Mouse (Mus musculus): ENCODE data around the gene S100z. TPM values are rescaled to one million over a fixed set of nuclear protein-coding genes. Genes with fewer than 3 reads are reported as not detected.

The S100z gene
- polyA plus RNA-seq, 1 experiment = not detected

DNA sequence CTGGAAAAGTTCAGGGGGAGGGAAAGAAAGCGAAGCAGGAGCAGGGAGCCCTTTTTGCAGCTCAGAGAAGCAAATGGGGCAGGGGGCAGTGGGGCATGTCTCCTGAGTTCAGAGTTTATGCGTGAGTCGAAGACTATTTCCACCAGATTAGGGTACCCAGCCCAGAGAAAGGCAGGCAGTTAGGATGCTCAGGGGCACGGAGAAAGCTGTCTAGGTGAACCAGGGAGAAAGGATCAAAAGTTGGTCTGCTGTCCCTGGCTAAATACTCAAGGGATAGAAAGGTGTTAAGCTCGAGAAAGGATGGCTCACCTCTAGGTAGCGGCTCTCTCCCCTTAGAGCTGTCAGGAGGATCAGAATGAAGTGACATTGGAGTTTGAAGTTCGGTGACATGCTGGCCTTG lies 34.2 kb downstream of the S100z start:
- Histone ChIP-seq H3K4me3 (ENCODE audit: low read depth, low read length) (0 out of 2 replicates have a peak overlapping the region, but pooled peaks have one; percentile 69), H3K27ac (ENCODE audit: insufficient read depth, low read length) (no peak overlapping the region), H3K36me3 (ENCODE audit: control insufficient read depth, insufficient read depth, low read length, poor library complexity, severe bottlenecking) (no peaks in the 10 kb centered on the region), H3K27me3 (ENCODE audit: control insufficient read depth, insufficient read depth, low read length, poor library complexity, severe bottlenecking) (0 out of 2 replicates have a peak, but pooled peaks cover 2% of the 10 kb centered on the region), H3K9ac (ENCODE audit: low read depth, poor library complexity, severe bottlenecking) (peak overlapping the region; percentile 73), H3K4me1 (ENCODE audit: control insufficient read depth, insufficient read depth, low read length) (no peaks in the 10 kb centered on the region), H3K9me3 (replicated peaks; ENCODE audit: control insufficient read depth, insufficient read depth, low read length, poor library complexity, severe bottlenecking) (no peaks in the 10 kb centered on the region)
- TF ChIP-seq EP300 (IDR thresholded peaks at IDR 0.05; ENCODE audit: insufficient read depth, low read depth, low read length) = no peak
- TF ChIP-seq POLR2A (IDR thresholded peaks at IDR 0.05; ENCODE audit: insufficient read depth, low read length) = no peak
- TF ChIP-seq CTCF (IDR thresholded peaks at IDR 0.05; ENCODE audit: low read depth, low read length) = no peak

DNA sequence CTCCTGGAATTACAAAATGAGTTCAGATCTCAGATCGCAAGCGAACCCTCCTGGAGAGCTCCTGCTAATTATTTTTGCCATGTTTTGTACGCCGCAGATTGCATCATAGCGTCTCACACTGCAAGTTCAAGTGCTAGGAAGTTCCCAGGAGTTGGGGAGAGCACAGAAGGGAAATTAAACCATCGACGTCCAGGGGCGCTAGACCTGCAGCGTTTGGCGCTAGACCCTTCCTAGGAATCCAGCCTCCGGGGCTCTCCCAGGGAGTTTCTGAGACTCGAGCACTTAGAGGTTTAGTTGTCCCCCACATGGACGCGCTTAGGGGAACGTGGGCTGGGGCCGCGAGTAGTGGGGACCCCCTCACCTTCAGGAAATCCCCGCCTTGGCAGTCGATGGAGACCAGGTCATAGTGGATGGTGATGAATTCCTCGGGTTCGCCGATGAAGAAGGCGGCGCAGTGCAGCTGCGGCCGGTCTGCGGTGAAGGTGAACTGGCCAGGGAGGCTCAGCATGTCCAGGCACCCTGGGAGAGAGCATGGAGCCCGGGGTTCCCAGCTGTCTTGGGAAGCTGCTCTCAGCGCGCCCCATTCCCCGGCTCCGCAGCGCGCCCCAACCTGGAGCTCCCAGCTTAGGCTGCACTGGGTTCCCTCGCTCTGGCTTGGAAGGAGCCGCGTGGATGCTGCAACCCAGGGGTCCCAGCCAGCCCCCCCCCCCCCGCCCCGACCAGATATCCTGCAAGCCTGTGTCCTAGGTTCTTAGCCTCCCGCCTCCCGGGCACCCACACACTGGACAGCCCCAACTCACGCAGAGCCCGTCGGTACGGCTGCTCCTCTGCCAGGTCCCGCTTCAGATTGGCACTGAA lies 34.9 kb downstream of the S100z start:
- peak overlapping the region; percentile 69 for H3K4me3 ChIP-seq (ENCODE audit: low read depth, low read length)
- no peaks in the 10 kb centered on the region for H3K36me3 ChIP-seq (ENCODE audit: control insufficient read depth, insufficient read depth, low read length, poor library complexity, severe bottlenecking)
- no peaks in the 10 kb centered on the region for H3K4me1 ChIP-seq (ENCODE audit: control insufficient read depth, insufficient read depth, low read length)
- no peak overlapping the region for H3K27ac ChIP-seq (ENCODE audit: insufficient read depth, low read length)
- H3K27me3 ChIP-seq (ENCODE audit: control insufficient read depth, insufficient read depth, low read length, poor library complexity, severe bottlenecking) = 0 out of 2 replicates have a peak, but pooled peaks cover 2% of the 10 kb centered on the region
- peak overlapping the region; percentile 73 for H3K9ac ChIP-seq (ENCODE audit: low read depth, poor library complexity, severe bottlenecking)
- no peaks in the 10 kb centered on the region for H3K9me3 ChIP-seq (replicated peaks; ENCODE audit: control insufficient read depth, insufficient read depth, low read length, poor library complexity, severe bottlenecking)
- no peak for TF ChIP-seq EP300 (IDR thresholded peaks at IDR 0.05; ENCODE audit: insufficient read depth, low read depth, low read length)
- no peak for TF ChIP-seq CTCF (IDR thresholded peaks at IDR 0.05; ENCODE audit: low read depth, low read length)
- no peak for TF ChIP-seq POLR2A (IDR thresholded peaks at IDR 0.05; ENCODE audit: insufficient read depth, low read length)

DNA sequence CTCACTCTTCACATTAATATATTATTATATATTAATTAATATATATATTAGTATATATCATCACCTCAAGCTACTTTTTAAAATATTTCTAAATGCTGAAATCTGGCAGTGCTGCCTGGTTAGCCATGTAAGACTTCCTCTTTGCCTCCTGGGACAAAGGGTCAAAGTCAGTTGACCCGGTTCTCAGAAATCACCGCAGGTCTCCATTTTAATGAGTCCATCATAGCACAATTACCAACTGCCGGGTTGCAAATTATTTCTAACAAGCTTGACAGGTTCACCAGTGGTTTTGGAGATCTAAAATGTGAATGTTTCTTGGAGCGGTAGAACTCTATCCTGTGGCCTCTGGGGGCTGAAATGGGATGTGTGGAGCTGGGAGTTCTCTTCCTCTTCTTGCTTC lies 35.6 kb downstream of the S100z start:
- H3K4me3 ChIP-seq (ENCODE audit: low read depth, low read length) = no peak overlapping the region
- no peaks in the 10 kb centered on the region for H3K36me3 ChIP-seq (ENCODE audit: control insufficient read depth, insufficient read depth, low read length, poor library complexity, severe bottlenecking)
- TF ChIP-seq EP300 (IDR thresholded peaks at IDR 0.05; ENCODE audit: insufficient read depth, low read depth, low read length) (no peak), POLR2A (IDR thresholded peaks at IDR 0.05; ENCODE audit: insufficient read depth, low read length) (no peak), CTCF (IDR thresholded peaks at IDR 0.05; ENCODE audit: low read depth, low read length) (no peak)
- no peaks in the 10 kb centered on the region for H3K4me1 ChIP-seq (ENCODE audit: control insufficient read depth, insufficient read depth, low read length)
- H3K9me3 ChIP-seq (replicated peaks; ENCODE audit: control insufficient read depth, insufficient read depth, low read length, poor library complexity, severe bottlenecking) = no peaks in the 10 kb centered on the region
- 0 out of 2 replicates have a peak, but pooled peaks cover 2% of the 10 kb centered on the region for H3K27me3 ChIP-seq (ENCODE audit: control insufficient read depth, insufficient read depth, low read length, poor library complexity, severe bottlenecking)
- H3K27ac ChIP-seq (ENCODE audit: insufficient read depth, low read length) = no peak overlapping the region
- no peak overlapping the region for H3K9ac ChIP-seq (ENCODE audit: low read depth, poor library complexity, severe bottlenecking)

DNA sequence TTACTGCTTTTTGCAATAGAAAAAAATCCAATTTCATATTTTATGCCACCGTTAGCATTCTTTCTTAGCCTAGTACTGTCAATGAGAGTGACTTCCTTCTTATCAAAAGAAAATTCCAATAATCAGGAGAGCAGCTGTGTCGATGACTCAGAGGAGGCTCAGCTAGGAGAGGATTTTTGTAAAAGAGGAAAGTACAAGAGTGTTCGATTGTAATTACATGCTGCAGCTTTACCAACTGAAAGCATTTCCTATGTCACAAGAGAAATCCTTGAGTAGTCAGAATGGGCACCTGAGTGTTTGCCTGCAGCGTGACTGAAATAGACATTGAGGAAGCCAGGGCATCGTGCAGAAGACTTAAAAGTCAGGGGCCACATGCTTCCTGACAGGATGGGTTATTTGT lies 39.0 kb downstream of the S100z start:
- TF ChIP-seq POLR2A (IDR thresholded peaks at IDR 0.05; ENCODE audit: insufficient read depth, low read length) (no peak), EP300 (IDR thresholded peaks at IDR 0.05; ENCODE audit: insufficient read depth, low read depth, low read length) (no peak), CTCF (IDR thresholded peaks at IDR 0.05; ENCODE audit: low read depth, low read length) (no peak)
- H3K9ac ChIP-seq (ENCODE audit: low read depth, poor library complexity, severe bottlenecking) = no peak overlapping the region
- no peaks in the 10 kb centered on the region for H3K9me3 ChIP-seq (replicated peaks; ENCODE audit: control insufficient read depth, insufficient read depth, low read length, poor library complexity, severe bottlenecking)
- no peak overlapping the region for H3K4me3 ChIP-seq (ENCODE audit: low read depth, low read length)
- H3K4me1 ChIP-seq (ENCODE audit: control insufficient read depth, insufficient read depth, low read length) = no peaks in the 10 kb centered on the region
- H3K36me3 ChIP-seq (ENCODE audit: control insufficient read depth, insufficient read depth, low read length, poor library complexity, severe bottlenecking) = no peaks in the 10 kb centered on the region
- no peak overlapping the region for H3K27ac ChIP-seq (ENCODE audit: insufficient read depth, low read length)
- H3K27me3 ChIP-seq (ENCODE audit: control insufficient read depth, insufficient read depth, low read length, poor library complexity, severe bottlenecking) = peaks cover 2% of the 10 kb centered on the region; the same call in 1 of the 2 replicates

GRCm38 (mm10) chr13:95431760-95432159 lies 46.8 kb downstream of the S100z start:
- TF ChIP-seq POLR2A (IDR thresholded peaks at IDR 0.05; ENCODE audit: insufficient read depth, low read length) = no peak
- TF ChIP-seq CTCF (IDR thresholded peaks at IDR 0.05; ENCODE audit: low read depth, low read length) = no peak
- no peak for TF ChIP-seq EP300 (IDR thresholded peaks at IDR 0.05; ENCODE audit: insufficient read depth, low read depth, low read length)
- H3K9ac ChIP-seq (ENCODE audit: low read depth, poor library complexity, severe bottlenecking) = no peak overlapping the region
- H3K27me3 ChIP-seq (ENCODE audit: control insufficient read depth, insufficient read depth, low read length, poor library complexity, severe bottlenecking) = no peaks in the 10 kb centered on the region
- H3K27ac ChIP-seq (ENCODE audit: insufficient read depth, low read length) = no peak overlapping the region
- no peak overlapping the region for H3K4me3 ChIP-seq (ENCODE audit: low read depth, low read length)
- H3K4me1 ChIP-seq (ENCODE audit: control insufficient read depth, insufficient read depth, low read length) = no peaks in the 10 kb centered on the region
- H3K9me3 ChIP-seq (replicated peaks; ENCODE audit: control insufficient read depth, insufficient read depth, low read length, poor library complexity, severe bottlenecking) = no peaks in the 10 kb centered on the region
- H3K36me3 ChIP-seq (ENCODE audit: control insufficient read depth, insufficient read depth, low read length, poor library complexity, severe bottlenecking) = no peaks in the 10 kb centered on the region

DNA sequence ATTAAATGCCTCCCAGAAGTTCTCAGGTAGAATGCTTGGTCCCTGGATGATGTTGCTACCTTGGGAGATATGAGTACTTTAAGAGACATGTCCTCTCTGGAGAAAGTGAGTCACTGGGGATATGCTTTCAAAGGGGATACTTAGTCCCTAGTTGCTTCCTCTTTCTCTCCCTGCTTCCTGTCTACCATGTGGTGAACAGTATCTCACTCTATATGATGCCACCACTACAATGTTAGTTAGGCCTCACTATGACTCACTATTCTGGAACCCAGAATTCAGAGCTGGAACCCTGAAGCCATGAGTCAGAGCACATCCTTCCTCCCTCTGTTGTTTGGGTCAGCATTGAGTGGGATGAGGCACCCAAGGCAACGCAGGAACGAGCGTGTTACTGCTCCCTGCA lies 51.0 kb downstream of the S100z start:
- Histone ChIP-seq H3K9ac (ENCODE audit: low read depth, poor library complexity, severe bottlenecking) (no peak overlapping the region), H3K27me3 (ENCODE audit: control insufficient read depth, insufficient read depth, low read length, poor library complexity, severe bottlenecking) (no peaks in the 10 kb centered on the region), H3K4me1 (ENCODE audit: control insufficient read depth, insufficient read depth, low read length) (no peaks in the 10 kb centered on the region), H3K9me3 (replicated peaks; ENCODE audit: control insufficient read depth, insufficient read depth, low read length, poor library complexity, severe bottlenecking) (no peaks in the 10 kb centered on the region), H3K36me3 (ENCODE audit: control insufficient read depth, insufficient read depth, low read length, poor library complexity, severe bottlenecking) (no peaks in the 10 kb centered on the region), H3K4me3 (ENCODE audit: low read depth, low read length) (no peak overlapping the region), H3K27ac (ENCODE audit: insufficient read depth, low read length) (no peak overlapping the region)
- TF ChIP-seq EP300 (IDR thresholded peaks at IDR 0.05; ENCODE audit: insufficient read depth, low read depth, low read length) (no peak), POLR2A (IDR thresholded peaks at IDR 0.05; ENCODE audit: insufficient read depth, low read length) (no peak), CTCF (IDR thresholded peaks at IDR 0.05; ENCODE audit: low read depth, low read length) (no peak)

Other genes starting within 250 kb of the S100z start
- 0.82 and 1.2 TPM in 2 replicates for gene Pde8b, start 228.4 kb downstream of the S100z start, polyA plus RNA-seq (2011; ENCODE audit: insufficient read depth, insufficient read length, low read depth, missing spikeins)
- gene Zbed3, start 155.1 kb downstream of the S100z start, polyA plus RNA-seq (2011; ENCODE audit: insufficient read depth, insufficient read length, low read depth, missing spikeins) = 12.3 and 13.7 TPM in 2 replicates
- 42.2 and 42.4 TPM in 2 replicates for gene Aggf1, start 103.4 kb downstream of the S100z start, polyA plus RNA-seq (2011; ENCODE audit: insufficient read depth, insufficient read length, low read depth, missing spikeins)
- not detected in 2 replicates for gene Crhbp, start 33.8 kb downstream of the S100z start, polyA plus RNA-seq (2011; ENCODE audit: insufficient read depth, insufficient read length, low read depth, missing spikeins)
- gene F2rl1, start 46.5 kb upstream of the S100z start, polyA plus RNA-seq (2011; ENCODE audit: insufficient read depth, insufficient read length, low read depth, missing spikeins) = 59.0 and 65.2 TPM in 2 replicates
- 34.0 and 36.7 TPM in 2 replicates for gene F2r, start 139.8 kb upstream of the S100z start, polyA plus RNA-seq (2011; ENCODE audit: insufficient read depth, insufficient read length, low read depth, missing spikeins)
- gene F2rl2, start 218.1 kb upstream of the S100z start, polyA plus RNA-seq (2011; ENCODE audit: insufficient read depth, insufficient read length, low read depth, missing spikeins) = 0.26 TPM in 1 of 2 replicates, not detected in the other

Measured in ES-Bruce4 (cell line).